Mouse (Mus musculus): ENCODE data around the gene Wsb2.
"Not testable (repeated sequence)": the region's sequence is repeated elsewhere in the genome, so short reads cannot be mapped to it uniquely, and the experiment has no call there.

The Wsb2 gene

DNA sequence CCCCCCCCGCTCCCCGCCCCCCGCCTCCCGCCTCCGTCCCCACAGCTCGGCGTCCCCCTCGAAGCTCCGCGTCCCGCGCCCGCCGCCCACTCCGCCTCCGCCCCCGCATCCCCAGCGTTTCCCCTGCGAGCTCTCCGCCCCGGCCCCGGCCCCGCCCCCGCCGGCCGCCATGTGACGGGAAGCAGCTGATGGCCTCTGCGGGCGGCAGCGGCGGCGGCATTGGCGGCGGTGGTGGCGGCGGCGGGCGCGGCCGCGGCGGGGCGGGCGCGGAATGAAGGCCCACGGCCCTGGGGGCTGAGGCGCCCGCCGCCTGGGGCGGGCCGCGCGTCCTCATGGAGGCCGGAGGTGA lies at the start of gene Wsb2:
Gene Wsb2, plus strand, starts transcription at position 176 of the 349 bp plus-strand sequence.
- DNase-seq = peak; percentile 76 to 90

DNA sequence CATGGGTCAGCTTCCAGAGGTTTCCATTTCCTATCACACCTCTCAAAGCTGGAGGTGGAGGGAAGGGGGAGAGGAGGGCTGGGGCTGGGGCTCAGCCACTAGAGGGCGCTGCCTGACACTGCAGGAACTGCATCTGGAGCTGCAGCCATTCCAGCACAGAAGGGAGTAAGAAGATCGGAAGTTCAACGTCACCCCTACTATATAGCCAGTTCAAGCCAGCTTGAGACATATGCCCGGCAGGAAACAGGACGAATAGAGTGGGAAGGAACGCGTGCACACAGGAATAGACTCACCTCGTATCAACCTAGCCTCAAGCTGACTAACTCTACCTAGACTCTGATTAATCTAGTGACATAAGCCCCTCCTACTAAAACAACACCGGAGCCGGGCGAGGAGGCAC lies 49.4 kb upstream of the Wsb2 start:
- DNase-seq = peak; percentile 53 to 64

DNA sequence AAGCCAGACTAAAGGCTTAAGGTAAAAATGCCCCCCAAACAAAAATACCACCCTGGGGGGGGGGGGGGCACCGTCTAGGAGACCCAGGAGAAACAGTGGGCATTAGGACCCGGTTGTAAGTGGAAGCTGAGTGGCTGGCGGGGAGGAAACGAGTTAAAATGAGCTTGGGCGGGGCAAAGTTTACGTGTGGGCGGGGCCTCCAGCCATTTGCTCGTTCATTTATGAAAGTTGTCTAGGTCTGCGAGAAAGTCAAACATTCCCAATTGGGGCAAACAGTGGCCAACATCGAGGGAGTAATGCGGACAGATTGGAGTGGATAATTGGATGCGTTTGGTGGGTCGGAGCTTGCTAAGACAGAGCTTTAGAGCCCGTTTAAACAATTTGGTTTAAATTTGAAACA lies 43.7 kb upstream of the Wsb2 start:
- DNase-seq = no peak

DNA sequence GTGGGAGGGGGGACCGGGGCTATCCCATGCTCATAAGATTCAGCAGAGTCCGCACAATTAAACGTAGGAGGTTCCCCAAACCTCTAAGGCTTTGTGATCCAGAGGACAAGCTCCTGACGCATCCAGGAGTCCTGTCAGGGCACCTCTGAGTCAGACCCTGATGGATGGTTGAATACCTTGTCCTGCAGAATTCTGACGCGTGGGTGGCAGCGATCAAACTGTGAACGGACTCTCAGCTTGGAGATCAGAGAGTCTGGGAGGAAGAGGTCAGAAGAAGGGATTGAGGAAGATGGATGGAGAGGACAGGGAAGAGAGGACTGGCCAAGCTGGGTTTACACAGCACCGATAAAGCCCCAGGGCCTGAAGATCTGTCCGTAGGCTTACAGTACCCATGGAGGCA lies 43.2 kb upstream of the Wsb2 start:
- no peak for DNase-seq

DNA sequence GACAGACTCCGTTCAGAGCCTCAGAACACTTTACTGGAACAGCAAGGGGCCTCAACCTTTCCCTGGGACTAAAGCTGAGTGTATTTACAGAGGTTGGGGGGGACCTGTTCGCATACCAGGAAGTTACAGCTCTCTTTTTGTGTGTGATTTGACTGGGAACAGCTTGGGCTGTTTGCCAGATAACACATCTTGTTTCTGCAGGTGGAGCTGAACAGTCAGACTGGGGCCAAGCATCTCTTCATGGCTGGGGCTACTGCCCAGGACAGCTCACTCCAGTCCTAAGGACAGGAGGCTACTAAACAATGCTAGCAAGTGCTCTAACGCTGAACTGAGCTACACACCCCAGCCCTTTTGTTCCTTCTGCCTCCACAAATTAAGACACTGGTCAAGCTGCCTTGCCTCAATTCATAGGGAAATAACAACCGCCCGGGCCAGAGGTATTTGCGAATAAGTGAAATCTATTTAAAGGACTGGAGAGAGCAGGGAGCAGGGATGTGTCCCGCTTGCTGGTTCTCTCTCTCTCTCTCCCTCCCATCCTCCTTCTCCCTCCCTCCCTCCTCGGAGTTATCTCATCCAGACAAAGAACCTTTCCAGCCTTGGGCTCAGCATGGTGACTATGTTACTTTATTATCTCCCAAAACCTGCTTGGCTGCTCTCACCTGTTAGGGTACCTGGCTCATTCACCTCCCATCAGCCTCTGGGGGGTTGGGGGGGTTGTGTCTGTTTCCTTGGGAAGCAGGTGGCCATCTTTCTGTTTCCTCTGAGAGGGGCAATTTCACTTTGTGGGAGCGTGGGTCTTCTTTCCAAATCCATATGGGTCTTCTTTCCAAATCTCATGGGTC lies 42.3 kb upstream of the Wsb2 start:
- no peak for DNase-seq

DNA sequence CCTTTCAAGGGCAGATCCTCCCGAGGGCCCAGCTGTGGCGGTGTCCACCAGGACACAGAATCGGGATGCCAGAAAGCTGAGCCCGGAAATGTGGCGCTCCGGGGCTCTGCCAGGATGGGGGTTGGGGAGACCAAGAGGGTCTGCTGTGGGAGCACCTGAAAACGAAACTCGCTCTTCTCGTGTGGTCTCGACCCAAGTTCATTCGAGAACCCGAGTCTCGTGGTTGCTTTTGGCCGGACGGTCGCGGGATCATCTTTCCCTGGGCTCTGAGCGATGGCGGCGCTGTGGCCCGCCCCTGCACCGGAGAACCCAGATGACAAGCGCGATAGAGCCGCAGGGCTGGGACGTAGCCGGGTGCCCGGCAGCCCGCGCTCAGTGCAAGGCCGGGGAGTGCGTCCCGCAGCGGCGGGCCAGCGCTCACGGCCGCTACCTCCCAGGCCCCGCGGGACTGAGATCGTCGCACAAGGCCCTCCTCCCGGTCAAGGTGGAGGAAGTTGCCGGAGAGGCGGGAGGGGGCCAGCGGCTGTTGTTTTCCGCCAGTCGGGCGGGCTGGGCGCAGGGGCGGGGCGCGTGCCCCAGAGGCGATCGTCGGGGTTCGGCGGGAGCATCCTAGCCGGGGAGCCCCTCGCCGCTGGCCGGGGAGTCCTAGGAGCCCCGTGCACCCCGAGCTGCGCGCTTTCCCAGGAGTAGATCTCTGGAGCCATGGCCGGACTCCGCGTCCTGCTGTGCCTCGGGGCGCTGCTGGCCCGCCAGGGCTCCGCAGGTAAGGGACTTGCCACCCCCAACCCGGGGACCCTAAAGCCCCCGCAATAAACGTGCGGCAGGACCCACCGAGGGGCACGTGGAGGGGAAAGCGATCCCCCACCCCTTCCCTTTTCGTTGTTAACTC lies 38.1 kb upstream of the Wsb2 start, which contains the start of gene Vsig10:
Gene Vsig10, plus strand, starts transcription at position 343 of the 889 bp plus-strand sequence.
- peak; percentile 51 to 59 for DNase-seq

DNA sequence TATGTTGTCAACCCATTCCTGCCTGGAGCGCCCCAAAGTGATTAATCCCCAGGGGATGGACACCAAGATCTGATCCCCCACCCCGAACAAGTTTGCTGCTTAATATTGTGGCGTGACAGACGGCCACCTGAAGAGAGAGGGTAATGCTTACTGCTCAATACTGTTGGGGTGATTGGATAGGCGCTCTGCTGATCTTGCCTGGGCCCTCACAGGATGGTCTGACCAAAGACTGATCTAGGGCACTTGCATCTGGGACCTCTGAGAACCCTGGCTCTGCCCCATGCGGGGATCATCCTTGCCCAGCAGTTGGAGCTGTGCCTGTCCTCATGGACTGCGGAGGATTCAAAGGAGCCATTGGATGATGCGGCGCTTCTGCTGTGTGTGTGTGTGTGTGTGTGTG lies 33.4 kb upstream of the Wsb2 start:
- DNase-seq = no peak

DNA sequence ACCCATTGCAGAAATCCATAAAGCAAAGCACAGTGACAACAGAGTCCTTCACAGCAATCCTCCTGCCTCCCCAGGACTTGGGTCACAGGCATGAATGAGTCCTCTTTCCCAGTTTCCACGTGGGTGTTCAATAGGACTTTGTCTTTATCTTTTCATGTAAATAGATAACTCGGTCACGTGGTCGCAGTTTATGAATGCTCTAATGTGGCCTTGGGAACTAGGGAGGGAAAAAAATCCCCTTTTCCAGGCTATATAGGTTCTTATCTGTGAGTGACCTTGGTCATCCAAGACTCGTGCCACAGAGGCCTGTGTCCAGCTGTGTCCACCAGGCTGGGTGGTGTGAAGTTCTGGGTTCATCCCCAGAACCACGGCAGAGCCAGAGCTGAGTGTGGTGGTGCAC lies 30.7 kb upstream of the Wsb2 start:
- DNase-seq = no peak

DNA sequence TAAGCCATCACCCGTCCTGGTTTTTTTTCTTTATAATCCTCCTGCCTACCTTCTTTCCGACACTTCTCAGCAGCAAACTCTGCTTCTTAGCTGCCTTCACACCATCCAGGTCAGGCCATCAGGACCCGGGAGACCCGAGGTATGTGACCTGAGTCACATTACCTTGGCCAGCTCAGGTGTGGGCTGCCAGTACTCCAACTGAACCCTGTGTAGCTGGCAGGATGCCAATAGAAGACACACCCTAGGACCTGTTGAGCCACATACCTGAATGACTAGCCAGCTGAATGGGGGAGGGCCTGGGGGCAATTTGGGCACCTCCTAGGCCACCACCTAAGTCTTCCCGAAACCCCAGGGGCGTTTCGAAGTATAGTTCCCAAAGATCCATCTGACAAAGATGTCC lies 26.6 kb upstream of the Wsb2 start:
- no peak for DNase-seq

DNA sequence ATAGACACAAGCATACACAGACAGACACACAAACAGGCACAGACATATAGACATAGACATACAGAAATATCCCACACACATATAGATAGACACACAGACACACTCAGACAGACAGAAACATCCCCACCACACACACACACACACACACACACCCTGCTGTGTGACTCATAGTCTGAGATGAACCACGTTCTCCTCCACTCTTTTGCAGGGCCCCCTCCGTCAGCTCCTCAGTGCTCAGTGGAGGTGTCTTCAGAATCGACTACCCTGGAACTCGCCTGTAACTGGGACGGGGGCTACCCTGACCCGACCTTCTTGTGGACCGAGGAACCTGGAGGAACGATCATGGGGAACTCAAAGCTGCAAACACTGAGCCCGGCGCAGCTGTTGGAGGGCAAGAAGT lies 19.1 kb upstream of the Wsb2 start:
- no peak for DNase-seq

DNA sequence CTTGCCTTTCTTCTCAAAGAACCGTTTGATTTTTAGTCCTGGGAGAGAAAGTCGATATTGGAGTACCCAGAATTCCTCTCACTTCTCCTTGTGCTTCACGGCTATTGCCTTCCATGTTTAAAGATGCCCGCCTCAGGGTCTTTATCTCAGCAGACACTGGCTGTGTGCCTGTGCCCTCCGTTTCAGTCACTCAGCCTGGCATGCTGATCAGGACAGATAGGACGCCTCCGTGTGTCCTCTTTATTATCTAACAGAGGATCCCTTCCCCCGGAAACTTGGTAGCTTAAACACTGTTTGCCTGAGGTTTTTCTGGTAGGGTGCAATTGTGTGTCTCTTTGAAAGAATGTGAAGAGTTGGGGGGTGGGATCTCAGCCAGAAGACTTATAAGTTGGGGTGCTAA lies 18.6 kb upstream of the Wsb2 start:
- DNase-seq = no peak

DNA sequence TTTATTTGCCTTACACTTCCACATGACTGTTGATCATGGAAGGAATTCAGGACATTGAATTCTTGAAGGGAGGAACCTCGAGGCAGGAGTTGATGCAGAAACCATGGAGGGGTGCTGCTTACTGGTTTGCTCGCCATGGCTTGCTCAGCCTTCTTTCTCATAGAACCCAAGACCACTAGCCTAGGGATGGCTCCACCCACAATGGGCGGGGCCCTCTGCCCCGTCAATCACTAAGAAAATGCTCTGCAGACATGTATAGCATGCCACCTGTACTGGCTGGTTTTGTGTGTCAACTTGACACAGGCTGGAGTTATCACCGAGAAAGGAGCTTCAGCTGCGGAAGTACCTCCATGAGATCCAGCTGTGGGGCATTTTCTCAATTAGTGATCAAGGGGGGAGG lies 17.0 kb upstream of the Wsb2 start:
- no peak for DNase-seq

DNA sequence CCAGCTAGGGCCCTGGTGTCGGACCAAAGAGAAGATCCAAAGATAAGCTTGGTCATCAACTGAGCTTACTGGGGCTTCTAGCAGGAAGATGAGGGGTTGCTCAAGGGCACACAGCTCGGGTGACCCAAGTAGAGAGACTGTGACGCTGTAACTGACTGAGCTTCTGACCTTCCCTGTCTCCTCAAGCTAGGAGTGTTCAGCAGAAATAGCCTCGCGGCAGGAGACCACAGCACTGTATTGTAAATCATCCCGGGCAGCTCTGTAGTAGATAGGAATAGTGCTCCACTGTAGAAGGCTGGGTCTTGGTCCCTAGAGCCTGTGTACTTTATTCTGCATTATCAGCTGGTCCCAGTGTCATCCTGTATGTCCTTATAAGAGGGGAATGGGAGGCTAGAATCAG lies 15.2 kb upstream of the Wsb2 start:
- no peak for DNase-seq

DNA sequence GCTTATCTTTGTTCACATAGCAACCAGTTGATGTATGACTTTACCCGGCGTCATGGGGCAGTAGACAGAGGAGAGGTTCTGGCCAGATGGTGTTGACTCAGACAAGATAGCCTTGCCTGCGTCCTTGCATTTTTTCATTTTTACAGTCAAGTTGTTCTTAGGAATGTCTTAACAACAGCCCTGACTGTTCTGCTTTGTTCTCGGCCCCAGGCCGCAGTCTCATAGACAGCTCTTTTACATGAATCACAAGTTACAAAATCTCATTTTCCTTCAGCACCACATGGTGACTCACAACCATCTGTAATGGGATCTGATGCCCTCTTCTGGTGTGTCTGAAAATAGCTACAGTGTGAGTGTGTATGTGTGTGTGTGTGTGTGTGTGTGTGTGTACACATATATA lies 12.6 kb upstream of the Wsb2 start:
- not testable (repeated sequence) for DNase-seq

DNA sequence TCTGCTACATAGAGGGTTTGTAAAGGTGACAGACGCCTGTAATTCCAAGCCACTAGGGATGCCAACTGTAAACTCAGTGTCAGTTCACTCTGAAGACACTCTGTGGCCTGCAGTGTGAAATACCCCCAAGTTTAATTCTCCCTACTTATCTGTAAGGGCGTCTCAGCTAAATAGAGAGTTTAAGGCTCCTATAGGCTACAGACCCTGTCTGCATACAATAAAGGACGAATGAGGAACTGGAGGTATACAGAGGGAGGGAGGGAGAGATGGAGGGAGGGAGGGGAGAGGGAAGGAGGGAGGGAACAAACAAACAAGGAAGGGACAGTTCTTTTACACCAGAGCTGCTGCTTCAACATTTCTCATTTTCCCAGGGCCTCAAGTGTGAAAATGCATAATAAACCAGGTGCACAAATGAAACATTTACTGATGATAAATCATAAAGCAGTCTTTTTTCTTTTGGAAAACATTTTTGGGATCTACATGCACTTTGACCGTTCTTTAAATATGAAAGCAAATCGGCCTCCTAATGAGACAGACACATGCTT lies 11.6 kb upstream of the Wsb2 start:
- DNase-seq = no peak

DNA sequence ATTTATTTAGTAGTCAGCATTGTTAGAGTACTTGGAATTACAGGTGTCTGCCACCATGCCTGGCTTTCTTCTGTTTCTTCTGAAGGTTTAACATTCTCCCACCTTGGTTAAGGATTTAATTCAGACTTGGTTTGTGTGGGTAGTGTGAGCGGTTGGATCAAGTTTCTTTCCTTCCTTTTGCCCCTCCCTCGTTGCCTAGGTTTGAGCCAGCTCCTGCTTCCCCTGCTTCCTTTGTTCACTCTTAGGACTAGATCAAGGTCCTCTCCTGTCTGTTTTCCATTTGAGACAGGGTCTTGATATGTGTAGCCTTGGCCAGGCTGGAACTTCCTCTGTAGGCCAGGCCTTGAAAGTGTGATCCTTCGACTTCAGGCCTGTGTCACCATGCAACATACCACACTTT lies 10.8 kb upstream of the Wsb2 start:
- DNase-seq = no peak

DNA sequence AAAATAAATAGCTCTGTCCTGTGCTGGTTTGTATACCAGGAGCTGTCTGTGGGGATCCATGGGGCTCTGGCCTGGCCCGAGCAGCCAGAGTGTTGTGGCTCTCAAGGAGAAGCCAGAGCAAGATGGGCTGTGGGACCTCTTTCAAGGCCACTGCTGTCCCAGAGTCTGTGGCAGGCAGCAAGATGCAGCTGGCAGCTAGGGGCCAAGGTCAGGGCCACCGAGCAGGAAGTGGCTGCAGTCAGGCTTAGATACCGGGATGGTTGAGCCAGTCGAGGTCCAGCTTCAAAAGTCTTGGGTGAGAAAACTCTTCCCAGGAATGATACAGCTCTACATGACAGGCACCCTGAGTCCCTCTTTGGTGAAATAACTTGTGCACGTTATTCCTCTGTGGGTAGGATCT lies 10.1 kb upstream of the Wsb2 start:
- no peak for DNase-seq

DNA sequence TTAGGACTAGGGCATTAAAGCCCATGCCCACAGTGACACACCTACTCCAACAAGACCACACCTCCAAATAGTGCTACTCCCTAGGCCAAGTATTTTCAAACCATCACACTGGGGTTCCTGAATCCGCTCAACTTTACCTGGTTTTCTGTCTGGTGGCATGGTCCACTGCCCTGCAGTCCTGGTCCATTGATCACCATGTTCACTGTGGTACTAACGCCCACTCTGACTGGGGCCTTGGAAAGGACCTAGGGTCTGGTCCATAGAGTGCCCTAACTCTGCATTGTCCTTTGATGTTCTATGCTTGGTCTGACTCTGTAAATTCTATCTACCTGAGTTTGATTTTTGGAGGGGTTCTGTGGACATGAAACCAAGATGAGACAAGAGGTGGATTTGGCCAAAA lies 9.3 kb upstream of the Wsb2 start:
- DNase-seq = no peak

DNA sequence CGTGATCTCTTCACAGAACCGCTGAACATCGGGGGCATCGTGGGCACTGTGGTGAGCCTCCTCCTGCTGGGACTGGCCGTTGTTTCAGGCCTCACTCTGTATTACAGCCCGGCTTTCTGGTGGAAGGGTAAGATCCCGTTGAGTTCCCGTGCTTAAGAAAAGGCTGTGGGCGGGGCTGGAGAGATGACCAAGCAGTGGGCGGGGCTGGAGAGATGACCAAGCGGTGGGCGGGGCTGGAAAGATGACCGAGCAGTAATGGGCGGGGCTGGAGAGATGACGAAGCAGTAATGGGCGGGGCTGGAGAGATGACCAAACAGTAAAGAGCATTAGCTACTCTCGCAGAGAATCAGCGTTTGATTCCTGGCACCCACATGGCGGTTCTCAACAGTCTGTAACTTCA lies 8.8 kb upstream of the Wsb2 start:
- peak; percentile 39 to 54 for DNase-seq

DNA sequence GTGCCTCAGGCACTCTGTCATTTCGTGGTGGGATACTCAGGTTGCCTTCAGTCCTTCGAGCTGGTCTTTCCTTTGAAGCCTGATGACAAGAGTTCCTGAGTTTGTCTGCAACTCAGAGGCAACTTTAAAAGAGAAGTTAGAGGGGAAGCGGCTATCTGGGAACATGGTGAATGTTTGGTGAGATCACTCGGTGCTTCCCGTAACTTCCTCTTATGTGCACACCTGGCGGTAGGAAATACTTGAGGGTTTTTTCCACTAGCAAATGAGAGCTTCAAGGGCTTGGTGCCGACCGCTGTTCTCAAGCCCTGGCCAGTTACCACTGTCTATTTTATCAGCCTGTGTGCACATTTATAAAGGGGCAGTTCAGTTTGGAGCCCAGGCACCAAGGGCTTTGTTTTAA lies 3.0 kb upstream of the Wsb2 start:
- DNase-seq = no peak

DNA sequence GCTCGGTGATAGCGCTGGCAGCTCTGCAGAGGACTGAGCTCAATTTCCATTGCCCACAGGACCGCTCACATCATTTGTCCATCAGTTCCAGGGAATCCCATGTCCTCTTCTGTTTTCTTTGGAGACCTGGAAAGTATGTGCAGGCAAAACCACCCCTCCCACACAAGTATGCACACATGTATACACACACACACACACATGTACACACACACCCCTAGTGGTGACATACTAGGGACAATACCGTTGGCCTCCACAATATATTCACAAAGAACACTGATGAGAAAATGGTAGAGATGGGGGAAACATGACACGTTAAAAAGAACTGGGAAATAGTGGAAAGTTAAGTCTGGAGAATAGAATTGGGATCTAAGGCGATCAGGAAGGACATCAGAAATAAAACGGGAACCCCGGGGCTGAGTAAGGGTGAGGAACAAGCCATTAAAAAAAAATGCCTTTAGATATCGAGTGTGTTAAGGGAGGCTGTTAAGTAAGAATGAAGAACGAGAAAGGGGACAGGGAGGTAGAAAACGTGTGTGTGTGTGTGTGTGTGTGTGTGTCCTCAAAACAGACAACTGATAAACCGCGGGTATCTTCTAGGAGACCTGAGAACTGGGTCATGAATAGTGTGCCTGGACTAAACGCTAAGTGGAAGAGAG lies 1.3 kb upstream of the Wsb2 start:
- no peak for DNase-seq

DNA sequence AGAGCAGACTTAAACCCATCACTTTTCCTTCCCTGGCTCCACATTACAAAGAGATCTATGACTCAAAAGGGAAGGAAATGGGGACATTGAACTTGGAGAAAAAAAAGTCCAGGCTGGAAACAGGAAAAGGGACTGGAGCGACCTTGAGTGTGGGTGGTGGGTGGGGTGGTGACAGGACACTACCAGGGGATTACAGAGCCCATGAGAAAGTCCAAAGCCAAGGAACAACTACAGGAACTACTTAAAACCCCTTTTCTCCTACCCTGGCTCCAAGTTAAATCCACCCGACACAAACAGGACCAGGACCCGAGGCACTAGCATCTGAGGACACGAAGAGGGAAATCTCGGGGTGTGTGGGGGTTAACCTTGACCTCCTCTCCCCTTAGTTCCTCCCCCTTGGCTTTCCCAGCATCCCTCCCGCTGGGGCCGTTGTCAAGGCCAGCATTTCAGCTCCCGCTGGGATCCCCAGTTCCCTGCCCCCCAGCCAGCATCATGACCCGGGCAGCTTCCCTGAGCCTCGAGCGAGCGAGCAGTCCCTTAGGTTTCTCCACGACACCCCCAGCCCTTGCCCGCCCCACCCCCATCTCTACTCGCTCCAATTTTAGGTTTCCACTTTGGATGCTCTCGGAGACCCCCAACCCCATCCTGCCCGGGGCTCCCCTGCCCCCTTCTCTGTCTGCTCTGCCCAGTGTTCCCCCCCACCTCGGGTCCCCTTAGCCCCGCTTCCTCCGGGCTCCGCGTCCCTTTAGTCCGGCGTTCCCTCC lies 557 bp upstream of the Wsb2 start:
- peak; percentile 41 to 54 for DNase-seq
